Mouse (Mus musculus): ENCODE data around the gene Dock6.
"Not testable (repeated sequence)": the region's sequence is repeated elsewhere in the genome, so short reads cannot be mapped to it uniquely, and the experiment has no call there.

Dock6 gene

GRCm38 (mm10) chr9:21803986-21804644 lies 48.3 kb downstream of the Dock6 start:
- DNase-seq: peak; percentile 94

GRCm38 (mm10) chr9:21801591-21801990 lies 50.8 kb downstream of the Dock6 start:
- DNase-seq: no peak

GRCm38 (mm10) chr9:21801121-21801520 lies 51.3 kb downstream of the Dock6 start:
- no peak for DNase-seq

- no peak for DNase-seq
Observed at GRCm38 (mm10) chr9:21799010-21799350, 53.5 kb downstream of the Dock6 start.

- DNase-seq: peak; percentile 94
Observed at GRCm38 (mm10) chr9:21798345-21799009, 54.0 kb downstream of the Dock6 start, which contains the start of gene Kank2. TSS of gene Kank2 (minus strand) at chr9:21798744.

- DNase-seq: peak; percentile 78
Observed at GRCm38 (mm10) chr9:21797921-21798344, 54.5 kb downstream of the Dock6 start.

- DNase-seq: no peak
Observed at GRCm38 (mm10) chr9:21796919-21797318, 55.5 kb downstream of the Dock6 start.

GRCm38 (mm10) chr9:21796259-21796658 lies 56.2 kb downstream of the Dock6 start:
- no peak for DNase-seq

GRCm38 (mm10) chr9:21795579-21795978 lies 56.9 kb downstream of the Dock6 start:
- no peak for DNase-seq

- DNase-seq: no peak
Observed at GRCm38 (mm10) chr9:21794925-21795324, 57.5 kb downstream of the Dock6 start.

- DNase-seq: no peak
Observed at GRCm38 (mm10) chr9:21794344-21794834, 58.0 kb downstream of the Dock6 start.

GRCm38 (mm10) chr9:21793507-21793906 lies 58.9 kb downstream of the Dock6 start:
- DNase-seq: not testable (repeated sequence)

- DNase-seq: peak; percentile 76
Observed at GRCm38 (mm10) chr9:21792644-21793043, 59.8 kb downstream of the Dock6 start.

- DNase-seq: peak; percentile 82
Observed at GRCm38 (mm10) chr9:21791861-21792260, 60.6 kb downstream of the Dock6 start.

GRCm38 (mm10) chr9:21788234-21788633 lies 64.2 kb downstream of the Dock6 start:
- no peak for DNase-seq

GRCm38 (mm10) chr9:21787654-21788053 lies 64.8 kb downstream of the Dock6 start:
- DNase-seq: no peak

GRCm38 (mm10) chr9:21786906-21787305 lies 65.5 kb downstream of the Dock6 start:
- peak; percentile 82 for DNase-seq

GRCm38 (mm10) chr9:21786309-21786708 lies 66.1 kb downstream of the Dock6 start:
- not testable (repeated sequence) for DNase-seq

GRCm38 (mm10) chr9:21784517-21785307 lies 67.7 kb downstream of the Dock6 start:
- peak; percentile 48 for DNase-seq

- no peak for DNase-seq
Observed at GRCm38 (mm10) chr9:21781657-21782468, 70.6 kb downstream of the Dock6 start.

GRCm38 (mm10) chr9:21777726-21778125 lies 74.7 kb downstream of the Dock6 start:
- no peak for DNase-seq

- no peak for DNase-seq
Observed at GRCm38 (mm10) chr9:21774353-21774752, 78.1 kb downstream of the Dock6 start.

- not testable (repeated sequence) for DNase-seq
Observed at GRCm38 (mm10) chr9:21773396-21773795, 79.0 kb downstream of the Dock6 start.
